Mouse (Mus musculus): ENCODE results near the gene Tmem97.

DNA sequence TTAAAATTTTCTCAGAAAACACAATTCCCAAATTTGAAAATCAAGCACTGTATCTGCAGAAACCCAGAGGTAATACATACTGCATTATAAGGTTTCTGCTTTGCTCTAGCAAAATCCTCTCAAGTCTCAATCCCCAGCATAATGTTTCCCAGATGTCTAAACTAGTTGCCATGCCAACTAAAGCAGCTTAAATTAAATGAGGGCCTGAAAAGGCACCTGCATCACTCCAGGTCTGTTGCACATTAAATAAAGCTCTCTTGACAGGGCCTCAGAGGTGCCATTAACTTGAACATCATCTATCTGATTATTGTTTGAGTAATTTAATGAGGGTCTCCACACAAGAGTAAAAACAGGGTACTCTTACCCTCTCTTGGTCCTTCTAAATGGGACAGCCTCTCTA lies 46.2 kb upstream of the Tmem97 start:
- TF ChIP-seq ZKSCAN1 (IDR thresholded peaks at IDR 0.05; ENCODE audit: low read depth, low read length) (no peak), CTCF (IDR thresholded peaks at IDR 0.05 in 2 of 3, conservative IDR thresholded peaks at IDR 0.05 in 1 of 3; ENCODE audit: control insufficient read depth in 1 of 3, insufficient read depth in 1 of 3, low read depth in 2 of 3, low read length in 3 of 3, poor library complexity in 1 of 3, severe bottlenecking in 1 of 3) (no peak), EP300 (IDR thresholded peaks at IDR 0.05; ENCODE audit: low read depth in 1 of 2, low read length in 2 of 2) (no peak; a peak in 1 of 4 replicates), UBTF (IDR thresholded peaks at IDR 0.05; ENCODE audit: borderline replicate concordance, insufficient read depth, low read depth, low read length) (no peak), GATA1 (IDR thresholded peaks at IDR 0.05; ENCODE audit: low read depth, low read length) (no peak), MYB (IDR thresholded peaks at IDR 0.05; ENCODE audit: low read depth, low read length) (no peak), KAT2A (conservative IDR thresholded peaks at IDR 0.05; ENCODE audit: low read depth, low read length) (no peak), POLR2A (IDR thresholded peaks at IDR 0.05; ENCODE audit: control insufficient read depth in 1 of 2, insufficient read depth in 1 of 2, low read depth in 1 of 2, low read length in 2 of 2, poor library complexity in 1 of 2) (no peak), USF2 (IDR thresholded peaks at IDR 0.05; ENCODE audit: borderline replicate concordance in 1 of 2, insufficient read depth in 1 of 2, low read depth in 1 of 2, low read length in 2 of 2) (no peak), USF1 (IDR thresholded peaks at IDR 0.05; ENCODE audit: low read depth, low read length) (no peak), MAZ (IDR thresholded peaks at IDR 0.05; ENCODE audit: low read depth, low read length) (no peak), ELF1 (IDR thresholded peaks at IDR 0.05; ENCODE audit: low read depth, low read length) (no peak)

All from MEL (cell line).